Mouse (Mus musculus) frontal cortex, postnatal 25 days (tissue): ENCODE measurements around the gene Trappc10.
A peak's percentile ranks its signal among the peaks of the same experiment; 100 is the strongest.

Source experiments
- DNase-seq, 2 experiments: peaks; one replicate each; pipeline ENCODE4 v3.0.0; 2022; ENCODE audit warnings: low spot score in 2 of 2

Trappc10 gene

GRCm38 (mm10) chr10:78244438-78245224, at the start of gene Trappc10:
TSS of gene Trappc10 (minus strand) at chr10:78244641.
- peak; percentile 60 to 81 for DNase-seq

GRCm38 (mm10) chr10:78293576-78293975, 49.1 kb upstream of the Trappc10 start:
- DNase-seq = no peak

GRCm38 (mm10) chr10:78292381-78292780, 47.9 kb upstream of the Trappc10 start:
- DNase-seq = no peak

GRCm38 (mm10) chr10:78290730-78291535, 46.5 kb upstream of the Trappc10 start:
- no peak for DNase-seq

- DNase-seq = no peak
Measured at GRCm38 (mm10) chr10:78288896-78289295, 44.5 kb upstream of the Trappc10 start.

- no peak for DNase-seq
Measured at GRCm38 (mm10) chr10:78288135-78288534, 43.7 kb upstream of the Trappc10 start.

- no peak for DNase-seq
Measured at GRCm38 (mm10) chr10:78287465-78288132, 43.2 kb upstream of the Trappc10 start.

GRCm38 (mm10) chr10:78285959-78286358, 41.5 kb upstream of the Trappc10 start:
- no peak for DNase-seq

GRCm38 (mm10) chr10:78285409-78285808, 41.0 kb upstream of the Trappc10 start:
- no peak for DNase-seq

GRCm38 (mm10) chr10:78284812-78285211, 40.4 kb upstream of the Trappc10 start:
- DNase-seq = no peak

GRCm38 (mm10) chr10:78282411-78282810, 38.0 kb upstream of the Trappc10 start:
- no peak for DNase-seq

GRCm38 (mm10) chr10:78280486-78280885, 36.0 kb upstream of the Trappc10 start:
- DNase-seq = no peak

- no peak for DNase-seq
Measured at GRCm38 (mm10) chr10:78279210-78279609, 34.8 kb upstream of the Trappc10 start.

- DNase-seq = no peak
Measured at GRCm38 (mm10) chr10:78277835-78278234, 33.4 kb upstream of the Trappc10 start.

- no peak for DNase-seq
Measured at GRCm38 (mm10) chr10:78276242-78276641, 31.8 kb upstream of the Trappc10 start.

- no peak for DNase-seq
Measured at GRCm38 (mm10) chr10:78272932-78273331, 28.5 kb upstream of the Trappc10 start.

GRCm38 (mm10) chr10:78265881-78266280, 21.4 kb upstream of the Trappc10 start:
- DNase-seq = no peak

GRCm38 (mm10) chr10:78264735-78265134, 20.3 kb upstream of the Trappc10 start:
- DNase-seq = no peak

GRCm38 (mm10) chr10:78260916-78261650, 16.6 kb upstream of the Trappc10 start:
- DNase-seq = no peak

- no peak for DNase-seq
Measured at GRCm38 (mm10) chr10:78260322-78260721, 15.9 kb upstream of the Trappc10 start.

- DNase-seq = no peak
Measured at GRCm38 (mm10) chr10:78259702-78260101, 15.3 kb upstream of the Trappc10 start.

- no peak for DNase-seq
Measured at GRCm38 (mm10) chr10:78259230-78259629, 14.8 kb upstream of the Trappc10 start.
